Mouse (Mus musculus) CH12.LX (cell line): ENCODE data around the gene Igfbp3.

Experiments
- BHLHE40 ChIP-seq: IDR thresholded peaks from 2 replicates; pipeline ENCODE4 v1.6.1; 2011; ENCODE audit warnings: mild to moderate bottlenecking, low read depth, low read length, improper control_type of control experiment
- CTCF ChIP-seq, 2 experiments: IDR thresholded peaks in 1 of 2; conservative IDR thresholded peaks in 1 of 2; 2 replicates each; pipeline ENCODE4 v1.5.1; 2011 to 2012; ENCODE audit warnings: low read depth in 2 of 2, low read length in 2 of 2, improper control_type of control experiment in 1 of 2, inconsistent platforms in 1 of 2, mild to moderate bottlenecking in 1 of 2, moderate library complexity in 1 of 2
- JUN ChIP-seq: IDR thresholded peaks from 2 replicates; pipeline ENCODE4 v1.6.1; 2011; ENCODE audit warnings: low read depth, mild to moderate bottlenecking, low read length, improper control_type of control experiment, moderate library complexity; ENCODE audit not compliant: insufficient read depth
- MAFK ChIP-seq: IDR thresholded peaks from 2 replicates; pipeline ENCODE4 v1.6.1; 2011; ENCODE audit warnings: low read length, improper control_type of control experiment; ENCODE audit not compliant: insufficient replicate concordance
- MEF2A ChIP-seq: IDR thresholded peaks from 2 replicates; pipeline ENCODE4 v1.6.1; 2014; ENCODE audit warnings: low read depth, mild to moderate bottlenecking, inconsistent platforms, low read length, improper control_type of control experiment, borderline replicate concordance
- NRF1 ChIP-seq: IDR thresholded peaks from 2 replicates; pipeline ENCODE4 v1.6.1; 2014; ENCODE audit warnings: low read depth, mild to moderate bottlenecking, inconsistent platforms, low read length, improper control_type of control experiment, moderate library complexity
- POLR2A ChIP-seq: IDR thresholded peaks from 2 replicates; pipeline ENCODE4 v1.6.1; 2011; ENCODE audit warnings: low read depth, mild to moderate bottlenecking, improper control_type of control experiment, low read length
- POLR2AphosphoS2 ChIP-seq: IDR thresholded peaks from 2 replicates; pipeline ENCODE4 v1.6.1; 2011; ENCODE audit warnings: low read depth, low read length, improper control_type of control experiment
- RAD21 ChIP-seq: IDR thresholded peaks from 2 replicates; pipeline ENCODE4 v1.6.1; 2011; ENCODE audit warnings: low read depth, mild to moderate bottlenecking, low read length, improper control_type of control experiment, moderate library complexity
- RCOR1 ChIP-seq: conservative IDR thresholded peaks from 2 replicates; pipeline ENCODE4 v1.6.1; 2012; ENCODE audit warnings: low read depth, mild to moderate bottlenecking, inconsistent platforms, low read length, improper control_type of control experiment
- UBTF ChIP-seq: IDR thresholded peaks from 2 replicates; pipeline ENCODE4 v1.6.1; 2012; ENCODE audit warnings: low read depth, mild to moderate bottlenecking, inconsistent platforms, low read length, improper control_type of control experiment, moderate library complexity

DNA sequence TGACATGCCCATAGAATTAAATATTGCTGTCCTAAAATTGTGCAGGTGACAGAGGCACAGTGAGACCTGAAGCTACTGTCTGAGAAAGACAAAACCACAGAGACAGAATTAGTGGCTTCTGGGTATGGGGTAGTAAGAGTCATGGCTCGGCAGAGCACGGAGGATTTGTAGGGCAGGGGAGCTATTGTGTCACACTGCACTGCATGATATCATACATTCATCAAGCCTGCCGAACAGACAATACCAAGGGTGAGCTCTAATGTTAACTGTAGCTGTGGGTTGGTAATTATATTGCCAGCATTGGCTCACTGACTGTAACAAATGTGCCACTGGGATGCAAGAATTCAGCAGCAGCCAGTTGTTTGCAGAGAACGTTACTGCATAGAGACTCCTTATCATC is 49.3 kb downstream of the Igfbp3 start:
- TF ChIP-seq CTCF (conservative IDR thresholded peaks at IDR 0.05 in 1 of 2, IDR thresholded peaks at IDR 0.05 in 1 of 2; ENCODE audit: low read depth in 2 of 2, low read length in 2 of 2) (no peak), UBTF (no peak), POLR2AphosphoS2 (no peak), MAFK (no peak), NRF1 (no peak), BHLHE40 (no peak), MEF2A (no peak), JUN (no peak), RCOR1 (no peak), RAD21 (no peak), POLR2A (no peak)
